Mouse (Mus musculus): ENCODE results near the gene Ccdc50. TPM values are rescaled to one million over a fixed set of nuclear protein-coding genes. Genes with fewer than 3 reads are reported as not detected.

The Ccdc50 gene
- polyA plus RNA-seq, 1 experiment: 17.0 TPM

DNA sequence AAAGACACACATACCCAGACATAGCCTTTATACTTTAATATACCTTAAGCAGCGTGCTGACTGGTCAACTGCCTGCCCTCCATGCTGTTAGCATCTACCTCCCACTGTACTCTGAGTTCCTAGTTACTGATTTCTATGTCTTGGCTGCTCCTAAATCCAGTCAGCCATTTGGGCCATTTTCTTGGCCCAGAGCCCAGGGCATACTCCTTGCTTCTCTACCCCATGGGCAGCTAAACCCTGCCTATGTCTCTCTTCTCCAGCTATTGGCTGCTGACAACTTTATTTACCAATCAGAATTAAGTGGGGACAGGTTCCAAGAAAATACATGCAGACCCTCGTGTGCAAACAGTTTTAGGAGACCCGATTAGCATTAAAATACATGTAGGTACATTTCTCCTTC, 64.7 kb downstream of the Ccdc50 start:
- peak; percentile 90 for DNase-seq
- Histone ChIP-seq H3K27me3 (replicated peaks; ENCODE audit: control insufficient read depth, insufficient read depth, low read length) (no peaks in the 10 kb centered on the region), H3K27ac (ENCODE audit: insufficient read depth, low read depth, low read length) (no peak overlapping the region), H3K4me3 (ENCODE audit: insufficient read depth, low read depth, low read length) (no peak overlapping the region), H3K4me1 (ENCODE audit: control insufficient read depth, insufficient read depth, low read length) (no peaks in the 10 kb centered on the region), H3K36me3 (ENCODE audit: control insufficient read depth, insufficient read depth, low read length) (peaks cover 2% of the 10 kb centered on the region)
- WGBS: 39% methylated on average over 3 of the region's 3 CpGs
- no peak for TF ChIP-seq CTCF (conservative IDR thresholded peaks at IDR 0.05; ENCODE audit: insufficient read depth, insufficient read length, low read depth, low read length)
- no peak for TF ChIP-seq POLR2A (IDR thresholded peaks at IDR 0.05; ENCODE audit: low read depth, low read length)

DNA sequence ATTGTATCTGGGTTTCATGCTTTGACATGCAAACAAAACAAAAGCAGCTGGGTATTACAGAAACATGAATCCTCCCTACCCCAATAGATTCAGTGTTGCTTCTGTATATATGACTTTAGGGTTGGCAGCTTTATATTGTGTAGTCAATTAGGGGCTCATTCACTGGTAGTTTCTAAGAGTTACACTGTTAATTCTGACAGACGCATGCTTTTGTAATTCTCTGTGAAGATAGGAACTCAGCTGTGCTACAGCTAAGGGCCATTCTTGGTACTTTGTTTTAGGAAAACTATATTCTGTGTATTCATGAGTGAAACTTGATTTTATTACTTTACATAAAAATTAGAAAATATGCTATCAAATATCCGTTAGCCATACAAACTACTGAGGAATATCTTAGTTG, 65.2 kb downstream of the Ccdc50 start:
- Histone ChIP-seq H3K36me3 (ENCODE audit: control insufficient read depth, insufficient read depth, low read length) (peaks cover 2% of the 10 kb centered on the region), H3K27ac (ENCODE audit: insufficient read depth, low read depth, low read length) (no peak overlapping the region), H3K4me1 (ENCODE audit: control insufficient read depth, insufficient read depth, low read length) (no peaks in the 10 kb centered on the region), H3K27me3 (replicated peaks; ENCODE audit: control insufficient read depth, insufficient read depth, low read length) (no peaks in the 10 kb centered on the region), H3K4me3 (ENCODE audit: insufficient read depth, low read depth, low read length) (no peak overlapping the region)
- TF ChIP-seq POLR2A (IDR thresholded peaks at IDR 0.05; ENCODE audit: low read depth, low read length) (no peak), CTCF (conservative IDR thresholded peaks at IDR 0.05; ENCODE audit: insufficient read depth, insufficient read length, low read depth, low read length) (no peak)
- DNase-seq: no peak
- WGBS: 77% methylated on average over 2 of the region's 2 CpGs

DNA sequence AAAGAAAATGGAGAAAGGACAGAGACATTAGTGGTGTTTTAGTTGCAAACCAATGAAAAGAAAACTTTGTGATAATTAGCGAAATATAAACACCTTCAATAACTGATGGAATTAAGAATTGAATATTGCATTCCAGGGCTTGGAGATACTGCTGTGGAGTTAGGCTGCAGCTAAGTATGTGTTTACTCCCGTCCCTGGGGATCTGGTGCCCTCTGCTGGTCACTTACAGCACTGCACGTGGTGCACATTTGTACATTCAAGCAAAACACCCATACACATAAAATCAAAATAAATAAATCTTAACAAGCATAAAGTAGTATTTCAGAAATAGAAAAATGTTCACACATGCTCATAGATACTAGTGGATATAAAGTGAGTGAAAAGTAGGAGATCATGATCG, 68.6 kb downstream of the Ccdc50 start:
- no peaks in the 10 kb centered on the region for H3K36me3 ChIP-seq (ENCODE audit: control insufficient read depth, insufficient read depth, low read length)
- H3K4me3 ChIP-seq (ENCODE audit: insufficient read depth, low read depth, low read length): no peak overlapping the region
- no peak overlapping the region for H3K27ac ChIP-seq (ENCODE audit: insufficient read depth, low read depth, low read length)
- no peak for TF ChIP-seq POLR2A (IDR thresholded peaks at IDR 0.05; ENCODE audit: low read depth, low read length)
- TF ChIP-seq CTCF (conservative IDR thresholded peaks at IDR 0.05; ENCODE audit: insufficient read depth, insufficient read length, low read depth, low read length): peak; percentile 98
- H3K27me3 ChIP-seq (replicated peaks; ENCODE audit: control insufficient read depth, insufficient read depth, low read length): no peaks in the 10 kb centered on the region
- DNase-seq: peak; percentile 73
- 22% methylated on average over 4 of the region's 4 CpGs for WGBS
- H3K4me1 ChIP-seq (ENCODE audit: control insufficient read depth, insufficient read depth, low read length): no peaks in the 10 kb centered on the region

DNA sequence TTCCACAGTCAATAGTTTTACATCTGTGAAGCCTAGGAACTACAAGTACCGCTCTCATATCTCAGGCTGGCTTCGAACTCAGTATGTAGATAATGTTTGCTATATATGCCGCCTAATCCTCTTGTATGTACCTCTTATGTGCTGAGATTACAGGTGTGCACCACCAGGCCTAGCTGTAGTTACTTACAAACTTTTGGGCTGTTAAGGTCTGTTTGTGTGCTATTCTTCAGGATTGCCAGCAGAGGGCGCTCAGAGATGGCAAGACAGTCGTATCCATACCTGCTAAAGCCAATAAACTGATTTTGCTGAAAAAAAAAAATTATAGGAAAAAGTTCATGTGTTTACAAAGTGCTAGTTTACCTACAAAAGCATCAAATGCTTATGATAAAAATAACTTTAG, 80.1 kb downstream of the Ccdc50 start:
- H3K27ac ChIP-seq (ENCODE audit: insufficient read depth, low read depth, low read length): no peak overlapping the region
- 23% methylated on average over 5 of the region's 5 CpGs for WGBS
- no peaks in the 10 kb centered on the region for H3K27me3 ChIP-seq (replicated peaks; ENCODE audit: control insufficient read depth, insufficient read depth, low read length)
- TF ChIP-seq CTCF (conservative IDR thresholded peaks at IDR 0.05; ENCODE audit: insufficient read depth, insufficient read length, low read depth, low read length) (peak; percentile 70), POLR2A (IDR thresholded peaks at IDR 0.05; ENCODE audit: low read depth, low read length) (no peak)
- no peaks in the 10 kb centered on the region for H3K36me3 ChIP-seq (ENCODE audit: control insufficient read depth, insufficient read depth, low read length)
- no peaks in the 10 kb centered on the region for H3K4me1 ChIP-seq (ENCODE audit: control insufficient read depth, insufficient read depth, low read length)
- DNase-seq: peak; percentile 8
- H3K4me3 ChIP-seq (ENCODE audit: insufficient read depth, low read depth, low read length): no peak overlapping the region

DNA sequence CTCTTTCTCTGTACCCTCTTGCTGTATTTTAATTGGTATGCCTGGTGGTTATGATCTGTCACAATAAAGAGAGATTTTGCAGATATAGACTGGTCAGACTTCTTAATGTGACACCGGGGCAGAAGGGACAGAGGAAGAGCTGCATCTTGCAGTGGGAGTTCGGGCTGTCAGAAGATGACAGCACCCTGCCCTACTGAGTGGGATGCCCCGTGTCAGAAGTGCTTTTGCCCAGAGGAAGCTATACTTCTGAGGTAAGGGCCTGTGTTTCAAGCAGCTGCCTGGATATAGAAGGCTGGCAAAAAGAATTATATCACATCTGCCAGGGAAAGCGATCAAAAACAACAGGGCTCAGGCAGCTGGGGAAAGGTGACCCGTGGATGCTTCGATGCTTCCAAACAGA, 82.7 kb downstream of the Ccdc50 start:
- Histone ChIP-seq H3K36me3 (ENCODE audit: control insufficient read depth, insufficient read depth, low read length) (no peaks in the 10 kb centered on the region), H3K27ac (ENCODE audit: insufficient read depth, low read depth, low read length) (no peak overlapping the region), H3K4me1 (ENCODE audit: control insufficient read depth, insufficient read depth, low read length) (no peaks in the 10 kb centered on the region), H3K4me3 (ENCODE audit: insufficient read depth, low read depth, low read length) (no peak overlapping the region), H3K27me3 (replicated peaks; ENCODE audit: control insufficient read depth, insufficient read depth, low read length) (no peaks in the 10 kb centered on the region)
- DNase-seq: no peak
- TF ChIP-seq POLR2A (IDR thresholded peaks at IDR 0.05; ENCODE audit: low read depth, low read length) (no peak), CTCF (conservative IDR thresholded peaks at IDR 0.05; ENCODE audit: insufficient read depth, insufficient read length, low read depth, low read length) (no peak)
- WGBS: 36% methylated on average over 6 of the region's 6 CpGs

DNA sequence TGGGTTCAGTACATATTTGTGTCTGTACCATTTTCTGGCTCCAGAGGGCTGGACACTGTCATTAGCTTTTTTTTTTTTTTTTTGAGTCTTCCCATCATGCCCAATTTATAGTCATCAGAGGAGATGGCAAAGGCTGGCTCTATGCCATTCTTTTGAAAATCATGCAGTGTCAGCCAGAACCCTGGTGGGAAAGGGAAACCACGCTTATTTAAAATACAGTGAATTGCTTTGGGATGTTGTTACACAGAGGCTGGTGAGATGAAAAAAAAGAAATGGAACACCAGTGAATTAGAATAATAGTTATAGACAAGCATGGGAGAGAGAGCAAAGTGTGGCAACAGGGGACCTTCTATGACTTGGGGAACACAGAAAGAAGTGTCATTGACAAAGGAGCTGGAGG, 95.2 kb downstream of the Ccdc50 start:
- H3K27ac ChIP-seq (ENCODE audit: insufficient read depth, low read depth, low read length): no peak overlapping the region
- no peak for DNase-seq
- TF ChIP-seq CTCF (conservative IDR thresholded peaks at IDR 0.05; ENCODE audit: insufficient read depth, insufficient read length, low read depth, low read length) (no peak), POLR2A (IDR thresholded peaks at IDR 0.05; ENCODE audit: low read depth, low read length) (no peak)
- no peaks in the 10 kb centered on the region for H3K4me1 ChIP-seq (ENCODE audit: control insufficient read depth, insufficient read depth, low read length)
- H3K27me3 ChIP-seq (replicated peaks; ENCODE audit: control insufficient read depth, insufficient read depth, low read length): no peaks in the 10 kb centered on the region
- H3K4me3 ChIP-seq (ENCODE audit: insufficient read depth, low read depth, low read length): no peak overlapping the region
- WGBS: 78% methylated on average over 1 of the region's 1 CpGs
- no peaks in the 10 kb centered on the region for H3K36me3 ChIP-seq (ENCODE audit: control insufficient read depth, insufficient read depth, low read length)

Other genes starting within 250 kb of the Ccdc50 start
- gene Ostn, start 81.4 kb upstream of the Ccdc50 start, polyA plus RNA-seq (2012; rRNA removed): not detected in 2 replicates
- gene Uts2b, start 18.6 kb upstream of the Ccdc50 start, polyA plus RNA-seq (2012; rRNA removed): not detected in 2 replicates